Mouse (Mus musculus): ENCODE measurements around the gene Sec61b.
A peak's percentile ranks its signal among the peaks of the same experiment; 100 is the strongest.

GRCm38 (mm10) chr4:47521884-47522605, 47.6 kb downstream of the Sec61b start:
- TF ChIP-seq JUND (IDR thresholded peaks at IDR 0.05; ENCODE audit: low read depth, low read length) = no peak
- no peak for TF ChIP-seq POLR2A (IDR thresholded peaks at IDR 0.05; ENCODE audit: control insufficient read depth in 1 of 2, insufficient read depth in 1 of 2, low read depth in 1 of 2, low read length in 2 of 2, poor library complexity in 1 of 2)
- peak in 2 of 3 experiments; percentile 8 to 37; a peak in 2 of 6 replicates for TF ChIP-seq CTCF (IDR thresholded peaks at IDR 0.05 in 2 of 3, conservative IDR thresholded peaks at IDR 0.05 in 1 of 3; ENCODE audit: control insufficient read depth in 1 of 3, insufficient read depth in 1 of 3, low read depth in 2 of 3, low read length in 3 of 3, poor library complexity in 1 of 3, severe bottlenecking in 1 of 3)
- no peak for TF ChIP-seq GATA1 (IDR thresholded peaks at IDR 0.05; ENCODE audit: low read depth, low read length)
- TF ChIP-seq KAT2A (conservative IDR thresholded peaks at IDR 0.05; ENCODE audit: low read depth, low read length) = no peak

All from MEL (cell line).